Mouse (Mus musculus): ENCODE data around the gene G3bp1. TPM values are rescaled to one million over a fixed set of nuclear protein-coding genes. Genes with fewer than 3 reads are reported as not detected.

Gene G3bp1
- polyA plus RNA-seq, 1 experiment from 2014 or later: 109 TPM

DNA sequence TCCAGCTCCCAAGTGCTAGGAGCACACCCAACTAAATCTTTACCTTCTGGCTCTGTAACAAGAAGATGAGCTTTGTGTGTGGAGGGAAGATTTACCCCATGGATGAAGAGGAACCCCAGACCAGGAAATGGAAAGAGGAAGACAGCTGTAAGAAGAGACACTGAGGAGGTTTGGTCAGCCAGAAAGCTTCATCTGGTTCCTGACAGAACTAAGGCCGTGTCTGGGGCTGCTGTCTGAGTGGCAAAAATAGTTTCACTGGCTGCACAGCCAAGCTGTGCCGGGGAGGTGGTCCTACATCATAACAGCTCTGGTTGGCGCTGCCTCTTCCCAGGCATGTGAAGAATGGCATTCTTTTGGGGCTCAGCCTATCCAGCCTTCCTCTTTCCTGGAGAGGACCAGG is 36.5 kb upstream of the G3bp1 start:
- no peak for TF ChIP-seq CTCF (IDR thresholded peaks at IDR 0.05; ENCODE audit: low read depth)
- ATAC-seq (replicated peaks; ENCODE audit: low FRiP score, low read depth): no peak
- Histone ChIP-seq H3K4me1 (replicated peaks; ENCODE audit: insufficient read depth, low read length) (peaks cover 5% of the 10 kb centered on the region), H3K9me3 (replicated peaks; ENCODE audit: low read length) (no peaks in the 10 kb centered on the region), H3K36me3 (ENCODE audit: insufficient read depth, low read length) (no peaks in the 10 kb centered on the region), H3K4me3 (replicated peaks; ENCODE audit: low read depth, low read length) (no peak overlapping the region), H3K27ac (peak overlapping the region; percentile 14; the same call in 1 of the 2 replicates), H3K9ac (ENCODE audit: low read depth, low read length) (no peak overlapping the region), H3K27me3 (ENCODE audit: insufficient read depth, low read length) (no peaks in the 10 kb centered on the region), H3K4me2 (ENCODE audit: low read length) (no peak overlapping the region)
- no peak for DNase-seq (ENCODE audit: low spot score)
- WGBS: 40% methylated on average over 3 of the region's 3 CpGs

DNA sequence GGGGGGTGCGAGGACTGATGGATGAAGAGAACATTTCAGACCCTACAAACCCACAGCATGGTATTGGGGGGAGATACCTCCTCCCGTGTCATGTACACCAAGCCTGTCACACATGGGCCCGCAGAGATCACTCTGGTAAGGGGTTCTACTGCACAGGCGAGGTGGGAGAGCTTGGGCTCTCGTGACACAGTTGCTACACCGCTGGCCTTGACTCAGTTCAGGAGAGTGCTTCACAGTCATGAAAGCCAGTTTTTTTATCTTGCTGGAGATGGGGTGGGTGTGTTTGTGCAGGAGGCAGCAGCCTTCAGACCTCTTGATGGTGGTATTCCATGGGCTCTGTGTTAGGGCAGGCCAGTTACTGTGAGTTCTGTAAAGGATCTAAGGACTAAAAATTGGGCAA is 33.4 kb upstream of the G3bp1 start:
- Histone ChIP-seq H3K27ac (no peak overlapping the region), H3K4me1 (replicated peaks; ENCODE audit: insufficient read depth, low read length) (no peaks in the 10 kb centered on the region), H3K36me3 (ENCODE audit: insufficient read depth, low read length) (no peaks in the 10 kb centered on the region), H3K9me3 (replicated peaks; ENCODE audit: low read length) (no peaks in the 10 kb centered on the region), H3K4me2 (ENCODE audit: low read length) (no peak overlapping the region), H3K27me3 (ENCODE audit: insufficient read depth, low read length) (no peaks in the 10 kb centered on the region), H3K4me3 (replicated peaks; ENCODE audit: low read depth, low read length) (no peak overlapping the region), H3K9ac (ENCODE audit: low read depth, low read length) (no peak overlapping the region)
- no peak for TF ChIP-seq CTCF (IDR thresholded peaks at IDR 0.05; ENCODE audit: low read depth)
- DNase-seq (ENCODE audit: low spot score) (no peak), ATAC-seq (replicated peaks; ENCODE audit: low FRiP score, low read depth) (no peak)
- 80% methylated on average over 6 of the region's 6 CpGs for WGBS

DNA sequence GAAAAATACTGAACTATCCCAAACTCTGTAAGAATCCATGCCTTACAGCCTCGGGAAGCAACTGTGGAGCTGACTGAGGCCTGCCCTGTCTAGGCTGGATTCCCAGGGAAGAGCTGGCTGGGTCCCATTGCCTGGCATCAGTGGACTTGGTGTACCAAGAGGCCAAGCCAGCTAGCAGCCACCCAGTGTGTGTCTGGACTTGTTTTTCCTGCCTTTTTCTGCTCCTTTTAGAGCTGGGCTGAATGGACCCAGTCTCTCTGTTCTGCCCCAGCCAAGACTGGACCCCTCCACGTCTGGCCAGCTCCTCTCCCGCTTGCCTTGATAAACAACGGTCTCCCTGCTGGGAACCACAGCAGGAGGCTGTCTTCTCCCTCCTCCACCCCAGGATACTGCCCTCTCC is 31.5 kb upstream of the G3bp1 start:
- H3K4me3 ChIP-seq (replicated peaks; ENCODE audit: low read depth, low read length): no peak overlapping the region
- DNase-seq (ENCODE audit: low spot score) (no peak), ATAC-seq (replicated peaks; ENCODE audit: low FRiP score, low read depth) (no peak)
- no peaks in the 10 kb centered on the region for H3K9me3 ChIP-seq (replicated peaks; ENCODE audit: low read length)
- H3K27ac ChIP-seq: no peak overlapping the region
- no peaks in the 10 kb centered on the region for H3K4me1 ChIP-seq (replicated peaks; ENCODE audit: insufficient read depth, low read length)
- H3K27me3 ChIP-seq (ENCODE audit: insufficient read depth, low read length): no peaks in the 10 kb centered on the region
- TF ChIP-seq CTCF (IDR thresholded peaks at IDR 0.05; ENCODE audit: low read depth): no peak
- H3K4me2 ChIP-seq (ENCODE audit: low read length): no peak overlapping the region
- WGBS: 36% methylated on average over 4 of the region's 4 CpGs
- H3K9ac ChIP-seq (ENCODE audit: low read depth, low read length): no peak overlapping the region
- no peaks in the 10 kb centered on the region for H3K36me3 ChIP-seq (ENCODE audit: insufficient read depth, low read length)

DNA sequence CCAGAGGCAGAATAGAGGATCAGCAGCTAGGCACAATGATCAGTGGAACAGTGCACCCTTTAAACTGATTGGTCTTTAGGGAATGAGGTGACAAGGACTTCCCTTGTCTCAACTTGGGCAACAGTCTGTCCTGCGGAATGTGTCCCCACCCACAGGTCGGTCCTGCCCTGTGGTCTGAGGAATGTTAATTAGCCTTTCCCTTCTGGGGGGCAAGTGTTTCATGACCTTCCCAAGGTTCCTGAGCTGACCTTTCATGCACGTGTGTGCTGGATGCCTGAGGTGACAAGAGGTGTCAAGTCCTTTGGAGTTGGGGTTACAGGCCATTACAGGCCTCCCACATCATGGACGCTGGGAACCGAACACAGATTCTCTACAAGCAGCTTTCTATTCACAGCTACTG is 29.8 kb upstream of the G3bp1 start:
- Histone ChIP-seq H3K4me1 (replicated peaks; ENCODE audit: insufficient read depth, low read length) (no peaks in the 10 kb centered on the region), H3K9me3 (replicated peaks; ENCODE audit: low read length) (no peaks in the 10 kb centered on the region), H3K4me3 (replicated peaks; ENCODE audit: low read depth, low read length) (no peak overlapping the region), H3K4me2 (ENCODE audit: low read length) (no peak overlapping the region), H3K27ac (no peak overlapping the region), H3K9ac (ENCODE audit: low read depth, low read length) (no peak overlapping the region), H3K27me3 (ENCODE audit: insufficient read depth, low read length) (no peaks in the 10 kb centered on the region), H3K36me3 (ENCODE audit: insufficient read depth, low read length) (no peaks in the 10 kb centered on the region)
- WGBS: 53% methylated on average over 5 of the region's 5 CpGs
- DNase-seq (ENCODE audit: low spot score) (no peak), ATAC-seq (replicated peaks; ENCODE audit: low FRiP score, low read depth) (no peak)
- no peak for TF ChIP-seq CTCF (IDR thresholded peaks at IDR 0.05; ENCODE audit: low read depth)

DNA sequence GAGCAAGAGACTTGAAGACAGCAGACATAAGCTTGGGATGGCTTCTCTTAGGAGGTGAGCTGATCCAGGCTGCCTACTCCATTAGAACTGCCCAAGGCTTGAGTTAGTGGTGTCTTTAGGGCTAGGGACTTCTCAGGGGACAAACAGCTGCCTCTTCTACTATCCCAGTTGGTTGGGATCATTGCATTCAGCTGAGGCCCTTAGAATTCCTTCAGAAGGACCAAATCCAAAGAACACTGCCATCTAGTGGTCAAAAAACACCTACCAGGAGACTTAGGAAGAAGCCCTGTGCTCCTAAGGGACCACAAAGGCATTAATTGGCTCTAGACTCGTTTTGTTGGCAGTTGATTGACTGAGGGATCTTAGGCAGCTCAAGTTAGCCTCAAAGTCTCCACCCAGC is 24.7 kb upstream of the G3bp1 start:
- 0% methylated on average over 1 of the region's 1 CpGs for WGBS
- TF ChIP-seq CTCF (IDR thresholded peaks at IDR 0.05; ENCODE audit: low read depth): peak; percentile 91
- Histone ChIP-seq H3K4me1 (replicated peaks; ENCODE audit: insufficient read depth, low read length) (no peaks in the 10 kb centered on the region), H3K36me3 (ENCODE audit: insufficient read depth, low read length) (0 out of 2 replicates have a peak, but pooled peaks cover 6% of the 10 kb centered on the region), H3K9ac (ENCODE audit: low read depth, low read length) (no peak overlapping the region), H3K4me3 (replicated peaks; ENCODE audit: low read depth, low read length) (no peak overlapping the region), H3K27me3 (ENCODE audit: insufficient read depth, low read length) (no peaks in the 10 kb centered on the region), H3K27ac (no peak overlapping the region), H3K9me3 (replicated peaks; ENCODE audit: low read length) (no peaks in the 10 kb centered on the region), H3K4me2 (ENCODE audit: low read length) (no peak overlapping the region)
- peak; percentile 96 for DNase-seq (ENCODE audit: low spot score)
- no peak for ATAC-seq (replicated peaks; ENCODE audit: low FRiP score, low read depth)

DNA sequence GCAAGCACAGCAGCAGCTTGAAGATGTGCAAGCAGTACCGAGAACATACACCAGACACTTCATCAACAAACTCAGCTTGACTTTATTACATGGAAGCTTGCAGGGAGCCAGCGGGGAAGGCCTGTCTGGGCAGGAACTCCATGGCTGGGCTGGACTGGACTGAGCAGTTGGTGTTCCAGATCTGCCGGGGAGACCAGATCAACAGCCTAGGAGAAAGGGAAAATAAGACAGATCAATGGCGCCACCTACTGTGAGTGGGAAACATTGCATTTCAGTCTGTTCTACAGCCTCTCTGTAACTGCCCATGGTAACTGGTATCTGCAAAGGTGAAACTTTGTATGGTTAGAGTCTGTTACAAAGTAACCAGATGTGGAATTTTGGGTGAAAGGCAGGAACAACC is 22.9 kb upstream of the G3bp1 start:
- H3K4me2 ChIP-seq (ENCODE audit: low read length): no peak overlapping the region
- peaks cover 11% of the 10 kb centered on the region; the same call in 1 of the 2 replicates for H3K36me3 ChIP-seq (ENCODE audit: insufficient read depth, low read length)
- no peaks in the 10 kb centered on the region for H3K4me1 ChIP-seq (replicated peaks; ENCODE audit: insufficient read depth, low read length)
- H3K9me3 ChIP-seq (replicated peaks; ENCODE audit: low read length): no peaks in the 10 kb centered on the region
- H3K27ac ChIP-seq: no peak overlapping the region
- DNase-seq (ENCODE audit: low spot score) (peak; percentile 93), ATAC-seq (replicated peaks; ENCODE audit: low FRiP score, low read depth) (peak; percentile 66)
- H3K27me3 ChIP-seq (ENCODE audit: insufficient read depth, low read length): no peaks in the 10 kb centered on the region
- 11% methylated on average over 4 of the region's 4 CpGs for WGBS
- no peak overlapping the region for H3K4me3 ChIP-seq (replicated peaks; ENCODE audit: low read depth, low read length)
- no peak overlapping the region for H3K9ac ChIP-seq (ENCODE audit: low read depth, low read length)
- TF ChIP-seq CTCF (IDR thresholded peaks at IDR 0.05; ENCODE audit: low read depth): peak; percentile 96

DNA sequence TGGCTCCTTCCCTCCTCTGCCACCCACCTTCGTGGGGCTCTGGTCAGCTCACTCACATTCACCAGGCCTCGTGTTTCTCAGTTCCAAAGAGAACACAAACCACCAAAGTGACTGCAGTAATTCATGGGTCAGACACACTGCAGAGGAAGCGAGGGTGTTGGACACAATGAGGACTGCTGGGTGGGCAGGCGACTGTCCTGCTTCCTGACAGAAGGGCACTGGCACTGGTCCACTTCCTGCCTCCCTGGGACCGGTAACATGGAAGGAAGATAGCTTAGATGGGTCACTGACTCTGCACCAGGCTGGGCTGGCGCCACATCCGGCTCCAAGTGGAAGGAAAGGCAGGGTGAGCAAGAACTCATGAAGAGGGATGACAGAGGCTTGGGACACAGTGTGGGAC is 20.0 kb upstream of the G3bp1 start:
- H3K36me3 ChIP-seq (ENCODE audit: insufficient read depth, low read length): peaks cover 17% of the 10 kb centered on the region
- H3K9ac ChIP-seq (ENCODE audit: low read depth, low read length): no peak overlapping the region
- WGBS: 41% methylated on average over 7 of the region's 7 CpGs
- no peak overlapping the region for H3K4me2 ChIP-seq (ENCODE audit: low read length)
- H3K27me3 ChIP-seq (ENCODE audit: insufficient read depth, low read length): no peaks in the 10 kb centered on the region
- TF ChIP-seq CTCF (IDR thresholded peaks at IDR 0.05; ENCODE audit: low read depth): no peak
- peak; percentile 26; the same call in 1 of the 2 replicates for ATAC-seq (replicated peaks; ENCODE audit: low FRiP score, low read depth)
- peak; percentile 42 for DNase-seq (ENCODE audit: low spot score)
- no peaks in the 10 kb centered on the region for H3K9me3 ChIP-seq (replicated peaks; ENCODE audit: low read length)
- H3K4me3 ChIP-seq (replicated peaks; ENCODE audit: low read depth, low read length): no peak overlapping the region
- no peaks in the 10 kb centered on the region for H3K4me1 ChIP-seq (replicated peaks; ENCODE audit: insufficient read depth, low read length)
- peak overlapping the region; percentile 32 for H3K27ac ChIP-seq
